Mouse (Mus musculus): Measurements from ENCODE around the gene Pqlc2. TPM values are rescaled to one million over a fixed set of nuclear protein-coding genes. Genes with fewer than 3 reads are reported as not detected.

The Pqlc2 gene
- polyA plus RNA-seq, 1 experiment from 2014 or later = 13.9 TPM

DNA sequence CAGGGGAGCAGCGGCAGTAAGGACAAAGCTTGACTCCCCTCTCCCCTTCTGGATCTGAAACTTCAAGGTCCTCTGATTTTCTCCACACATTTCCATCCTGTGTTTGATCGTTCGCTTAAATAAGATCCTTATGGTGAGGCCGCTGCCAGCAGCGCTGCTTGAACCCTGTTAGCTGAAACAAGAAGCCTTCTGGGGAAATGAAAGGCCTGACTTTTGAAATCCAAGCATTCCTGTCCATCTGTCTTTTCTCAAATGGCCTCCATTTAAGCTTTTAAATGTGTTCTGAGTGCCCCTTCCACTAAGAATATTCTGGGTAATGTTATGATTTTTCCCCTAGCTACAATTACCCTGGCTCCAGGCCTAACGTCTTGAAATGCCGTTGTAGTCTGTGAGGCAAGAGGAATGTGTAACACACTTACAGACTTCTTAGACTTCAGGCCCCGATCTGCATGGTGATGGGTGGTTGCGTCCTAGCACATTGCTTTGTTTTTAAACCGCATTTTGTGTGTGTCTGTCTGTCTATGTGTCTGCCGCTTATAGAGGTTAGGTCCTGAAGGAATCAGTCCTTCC, 51.1 kb downstream of the Pqlc2 start:
- no peak overlapping the region for H3K4me3 ChIP-seq (ENCODE audit: low read length)
- no peaks in the 10 kb centered on the region for H3K9me3 ChIP-seq (ENCODE audit: control insufficient read depth, low read length)
- H3K9ac ChIP-seq (ENCODE audit: low read length) = peak overlapping the region; percentile 5; the same call in 1 of the 2 replicates
- no peak for ATAC-seq (ENCODE audit: low read depth)
- peak overlapping the region; percentile 87 for H3K27ac ChIP-seq (ENCODE audit: low read length)
- no peaks in the 10 kb centered on the region for H3K27me3 ChIP-seq (ENCODE audit: control insufficient read depth, insufficient read depth, low read depth, low read length)
- peaks cover 32% of the 10 kb centered on the region for H3K36me3 ChIP-seq (ENCODE audit: control insufficient read depth, insufficient read depth, low read length)
- peaks cover 22% of the 10 kb centered on the region for H3K4me1 ChIP-seq (replicated peaks; ENCODE audit: control insufficient read depth, insufficient read depth, low read length)
- no peak overlapping the region for H3K4me2 ChIP-seq (ENCODE audit: low read depth, low read length)
- WGBS = 62% methylated on average over 11 of the region's 11 CpGs

DNA sequence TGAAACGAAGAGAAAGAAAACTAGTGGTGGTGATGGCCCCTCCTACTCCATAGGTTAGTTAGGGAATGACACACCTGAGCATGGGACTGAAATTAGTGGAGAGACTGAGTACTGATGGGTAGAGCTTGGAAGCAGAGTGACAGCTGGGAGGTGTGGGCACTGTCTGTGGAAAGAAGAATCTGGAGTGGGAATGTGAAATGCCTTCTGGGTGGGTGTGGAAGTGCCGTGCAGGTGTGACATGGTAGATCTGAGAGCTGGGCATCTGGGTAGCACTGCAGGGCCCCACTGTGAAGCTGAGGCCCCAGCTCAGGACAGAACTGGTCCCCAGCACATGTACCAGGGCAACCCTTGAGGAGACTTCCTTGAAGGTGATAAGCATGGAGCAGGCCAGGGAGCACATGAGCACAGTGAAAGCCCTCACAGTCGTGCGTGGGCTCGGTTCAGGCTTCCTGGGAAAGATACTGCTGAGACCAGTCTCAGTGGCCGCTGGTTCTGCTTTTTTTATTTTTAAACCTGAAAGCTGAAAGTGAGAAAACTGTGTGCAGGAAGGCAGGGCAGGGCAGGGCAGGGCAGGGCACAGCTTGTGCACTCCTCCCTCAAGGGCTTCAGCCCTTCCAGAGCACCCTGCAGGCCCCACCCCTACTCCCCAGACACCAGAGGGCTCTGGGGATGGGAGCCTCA, 51.7 kb downstream of the Pqlc2 start:
- Histone ChIP-seq H3K9me3 (ENCODE audit: control insufficient read depth, low read length) (no peaks in the 10 kb centered on the region), H3K27me3 (ENCODE audit: control insufficient read depth, insufficient read depth, low read depth, low read length) (no peaks in the 10 kb centered on the region), H3K9ac (ENCODE audit: low read length) (peak overlapping the region; percentile 31; the same call in 1 of the 2 replicates), H3K4me2 (ENCODE audit: low read depth, low read length) (no peak overlapping the region), H3K4me1 (replicated peaks; ENCODE audit: control insufficient read depth, insufficient read depth, low read length) (peaks cover 22% of the 10 kb centered on the region), H3K4me3 (ENCODE audit: low read length) (no peak overlapping the region), H3K27ac (ENCODE audit: low read length) (peak overlapping the region; percentile 87), H3K36me3 (ENCODE audit: control insufficient read depth, insufficient read depth, low read length) (peaks cover 25% of the 10 kb centered on the region)
- 54% methylated on average over 6 of the region's 6 CpGs for WGBS
- peak; percentile 72 for ATAC-seq (ENCODE audit: low read depth)

DNA sequence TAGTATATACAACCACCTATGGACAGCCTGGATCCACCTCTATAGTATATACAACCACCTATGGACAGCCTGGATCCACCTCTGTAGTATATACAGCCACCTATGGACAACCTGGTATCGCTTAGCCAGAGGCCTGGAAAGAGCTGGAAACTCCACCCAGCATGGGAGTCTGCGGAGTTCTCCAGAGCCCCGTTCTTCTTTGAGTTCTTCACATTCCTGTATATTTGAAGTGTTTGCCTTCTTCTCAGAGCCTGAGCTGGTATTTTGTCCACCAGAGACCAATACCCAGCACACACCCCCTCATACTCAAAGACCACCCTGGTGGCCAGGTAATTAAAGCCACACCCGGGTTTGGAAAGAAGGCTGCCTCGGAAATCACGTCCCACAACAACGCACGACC, 53.8 kb downstream of the Pqlc2 start:
- H3K36me3 ChIP-seq (ENCODE audit: control insufficient read depth, insufficient read depth, low read length) = peaks cover 15% of the 10 kb centered on the region

DNA sequence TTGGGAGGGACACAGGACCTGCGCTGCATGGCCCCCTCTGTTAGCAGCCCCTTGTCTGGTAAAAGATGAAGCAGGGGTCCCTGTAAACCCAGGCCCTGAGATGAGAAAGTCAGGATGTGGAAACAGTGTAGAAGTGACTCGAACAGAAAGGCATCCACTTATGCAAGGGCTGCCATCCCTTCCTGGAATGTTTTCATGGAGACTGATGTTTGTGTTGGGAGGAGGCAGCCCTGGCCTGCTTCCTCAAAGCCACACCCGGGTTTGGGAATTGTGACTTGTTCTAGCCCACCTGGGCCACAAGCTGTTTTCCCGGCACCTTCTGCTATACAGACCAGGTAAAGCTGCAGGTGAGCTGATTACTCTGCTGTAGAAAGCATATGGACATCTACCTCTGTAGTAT, 54.4 kb downstream of the Pqlc2 start:
- H3K4me1 ChIP-seq (replicated peaks; ENCODE audit: control insufficient read depth, insufficient read depth, low read length) = peaks cover 38% of the 10 kb centered on the region
- H3K4me2 ChIP-seq (ENCODE audit: low read depth, low read length) = 0 out of 2 replicates have a peak overlapping the region, but pooled peaks have one; percentile 7
- no peak overlapping the region for H3K4me3 ChIP-seq (ENCODE audit: low read length)
- peak overlapping the region; percentile 93 for H3K27ac ChIP-seq (ENCODE audit: low read length)
- H3K9me3 ChIP-seq (ENCODE audit: control insufficient read depth, low read length) = no peaks in the 10 kb centered on the region
- H3K36me3 ChIP-seq (ENCODE audit: control insufficient read depth, insufficient read depth, low read length) = peaks cover 14% of the 10 kb centered on the region
- no peaks in the 10 kb centered on the region for H3K27me3 ChIP-seq (ENCODE audit: control insufficient read depth, insufficient read depth, low read depth, low read length)
- WGBS = 66% methylated on average over 4 of the region's 4 CpGs
- ATAC-seq (ENCODE audit: low read depth) = peak; percentile 27
- H3K9ac ChIP-seq (ENCODE audit: low read length) = peak overlapping the region; percentile 25; the same call in 1 of the 2 replicates

More for the DNA sequence above, 53.8 kb downstream of the Pqlc2 start:
- Histone ChIP-seq H3K27me3 (ENCODE audit: control insufficient read depth, insufficient read depth, low read depth, low read length) (no peaks in the 10 kb centered on the region), H3K9me3 (ENCODE audit: control insufficient read depth, low read length) (no peaks in the 10 kb centered on the region), H3K27ac (ENCODE audit: low read length) (peak overlapping the region; percentile 93), H3K4me1 (replicated peaks; ENCODE audit: control insufficient read depth, insufficient read depth, low read length) (peaks cover 33% of the 10 kb centered on the region), H3K4me2 (ENCODE audit: low read depth, low read length) (no peak overlapping the region), H3K9ac (ENCODE audit: low read length) (no peak overlapping the region; the same call in 1 of the 2 replicates), H3K4me3 (ENCODE audit: low read length) (no peak overlapping the region)
- peak; percentile 77 for ATAC-seq (ENCODE audit: low read depth)
- 52% methylated on average over 8 of the region's 8 CpGs for WGBS

DNA sequence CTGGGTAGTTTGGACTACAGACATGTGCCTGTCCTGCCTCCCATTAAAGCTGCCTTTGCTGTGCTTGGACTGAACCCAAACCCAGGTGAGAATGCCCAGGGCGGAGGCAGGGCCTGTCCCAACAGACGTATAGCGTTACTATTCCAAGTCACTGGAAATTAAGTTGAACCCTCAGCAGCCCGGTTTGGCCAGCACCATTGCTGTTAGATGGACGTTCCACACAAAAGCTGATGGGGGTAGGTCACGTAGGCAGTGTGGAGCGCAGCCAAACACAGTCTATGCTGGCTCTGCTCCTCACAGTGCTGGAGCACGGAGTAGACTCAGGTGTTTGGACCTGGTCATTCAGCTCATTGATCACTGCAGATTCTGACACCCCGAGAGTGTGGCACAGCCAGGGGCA, 57.3 kb downstream of the Pqlc2 start:
- Histone ChIP-seq H3K4me2 (ENCODE audit: low read depth, low read length) (no peak overlapping the region), H3K9me3 (ENCODE audit: control insufficient read depth, low read length) (no peaks in the 10 kb centered on the region), H3K9ac (ENCODE audit: low read length) (no peak overlapping the region), H3K4me3 (ENCODE audit: low read length) (no peak overlapping the region), H3K27me3 (ENCODE audit: control insufficient read depth, insufficient read depth, low read depth, low read length) (no peaks in the 10 kb centered on the region), H3K36me3 (ENCODE audit: control insufficient read depth, insufficient read depth, low read length) (peaks cover 8% of the 10 kb centered on the region), H3K27ac (ENCODE audit: low read length) (peak overlapping the region; percentile 95; the same call in 1 of the 2 replicates), H3K4me1 (replicated peaks; ENCODE audit: control insufficient read depth, insufficient read depth, low read length) (peaks cover 54% of the 10 kb centered on the region)
- no peak for ATAC-seq (ENCODE audit: low read depth)
- WGBS = 79% methylated on average over 9 of the region's 9 CpGs

DNA sequence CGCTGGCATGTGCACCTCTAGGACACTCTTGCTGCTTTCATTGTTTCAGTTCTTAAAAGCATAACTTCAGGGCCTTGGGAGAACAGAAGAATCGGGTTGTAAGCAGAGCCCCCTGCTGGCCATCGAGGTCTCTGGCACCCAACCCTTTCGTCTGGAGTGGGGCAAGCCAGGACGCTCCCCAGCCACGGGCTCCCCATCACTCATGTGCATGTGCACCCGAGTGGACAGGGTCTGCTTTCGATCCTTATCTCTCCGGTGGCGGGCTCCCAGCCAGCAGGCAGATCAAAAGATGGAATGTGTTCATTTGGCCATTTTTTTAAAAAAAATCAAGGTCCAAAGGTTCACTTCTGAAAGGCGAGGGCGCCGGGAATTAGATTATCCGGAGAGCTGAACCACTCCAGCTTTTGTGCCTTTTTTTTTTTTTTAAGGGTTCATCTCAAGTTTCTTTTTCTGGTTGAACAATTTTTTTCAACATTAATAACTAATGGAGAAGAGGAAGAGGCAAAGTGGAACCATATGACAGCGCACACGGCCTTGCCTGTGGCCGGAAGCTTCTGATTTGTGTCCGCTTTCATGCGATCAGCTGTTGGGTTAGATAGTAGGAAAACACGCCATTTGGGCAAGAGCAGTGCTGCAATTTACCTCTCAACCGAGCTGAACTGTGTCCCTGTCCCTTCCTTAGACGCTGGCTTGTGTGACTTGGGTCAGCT, 58.3 kb downstream of the Pqlc2 start:
- 24% methylated on average over 22 of the region's 22 CpGs for WGBS
- Histone ChIP-seq H3K9me3 (ENCODE audit: control insufficient read depth, low read length) (no peaks in the 10 kb centered on the region), H3K4me3 (ENCODE audit: low read length) (no peak overlapping the region), H3K27me3 (ENCODE audit: control insufficient read depth, insufficient read depth, low read depth, low read length) (no peaks in the 10 kb centered on the region), H3K36me3 (ENCODE audit: control insufficient read depth, insufficient read depth, low read length) (peaks cover 3% of the 10 kb centered on the region; the same call in 1 of the 2 replicates), H3K4me1 (replicated peaks; ENCODE audit: control insufficient read depth, insufficient read depth, low read length) (peaks cover 55% of the 10 kb centered on the region), H3K9ac (ENCODE audit: low read length) (peak overlapping the region; percentile 46; the same call in 1 of the 2 replicates), H3K27ac (ENCODE audit: low read length) (peak overlapping the region; percentile 95), H3K4me2 (ENCODE audit: low read depth, low read length) (0 out of 2 replicates have a peak overlapping the region, but pooled peaks have one; percentile 9)
- peak; percentile 49 for ATAC-seq (ENCODE audit: low read depth)

DNA sequence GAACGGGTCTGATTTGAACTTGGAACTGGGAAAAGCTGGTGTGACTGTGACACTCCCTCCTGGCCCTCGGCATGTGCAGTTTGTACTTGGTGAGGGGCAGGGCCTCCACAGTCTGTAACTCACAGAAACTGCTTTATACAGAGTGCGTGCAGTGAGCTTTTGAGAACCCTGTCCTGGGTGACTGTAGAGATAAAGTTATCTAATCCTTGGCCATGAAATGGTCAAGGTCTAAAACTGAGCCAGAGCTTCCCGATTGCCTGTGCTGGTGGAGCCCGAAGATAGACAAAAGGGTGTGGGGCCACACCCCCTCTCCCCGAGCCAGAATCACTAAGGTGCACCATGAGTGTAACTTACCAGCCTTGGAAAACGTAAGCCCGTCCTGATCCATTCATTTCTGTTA, 59.6 kb downstream of the Pqlc2 start:
- no peaks in the 10 kb centered on the region for H3K9me3 ChIP-seq (ENCODE audit: control insufficient read depth, low read length)
- H3K4me1 ChIP-seq (replicated peaks; ENCODE audit: control insufficient read depth, insufficient read depth, low read length) = peaks cover 58% of the 10 kb centered on the region
- peak overlapping the region; percentile 95 for H3K27ac ChIP-seq (ENCODE audit: low read length)
- H3K4me2 ChIP-seq (ENCODE audit: low read depth, low read length) = no peak overlapping the region
- H3K9ac ChIP-seq (ENCODE audit: low read length) = peak overlapping the region; percentile 46; the same call in 1 of the 2 replicates
- H3K36me3 ChIP-seq (ENCODE audit: control insufficient read depth, insufficient read depth, low read length) = peaks cover 6% of the 10 kb centered on the region; the same call in 1 of the 2 replicates
- WGBS = 38% methylated on average over 8 of the region's 8 CpGs
- H3K4me3 ChIP-seq (ENCODE audit: low read length) = no peak overlapping the region
- no peaks in the 10 kb centered on the region for H3K27me3 ChIP-seq (ENCODE audit: control insufficient read depth, insufficient read depth, low read depth, low read length)
- peak; percentile 24; the same call in 1 of the 2 replicates for ATAC-seq (ENCODE audit: low read depth)

DNA sequence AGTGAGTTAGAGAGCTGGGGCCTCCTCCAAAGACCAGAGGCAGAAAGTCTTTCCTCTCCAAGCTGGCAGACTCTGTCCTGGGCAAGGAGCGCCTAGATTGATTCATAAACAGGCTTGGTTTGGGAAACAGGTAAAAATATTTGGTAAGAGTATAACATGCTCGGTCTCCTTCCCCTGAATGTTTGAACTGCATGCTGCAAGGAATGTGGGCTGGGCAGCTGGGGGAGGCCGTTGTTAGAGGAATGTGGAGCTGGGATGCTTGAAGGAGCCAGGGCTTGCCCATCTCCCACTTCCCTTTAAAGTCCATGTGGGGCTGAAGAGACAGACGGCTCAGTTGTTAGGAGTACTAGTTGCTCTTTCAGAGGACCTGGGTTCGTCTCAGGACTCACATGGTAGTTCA, 60.5 kb downstream of the Pqlc2 start:
- peak overlapping the region; percentile 27 for H3K9ac ChIP-seq (ENCODE audit: low read length)
- 39% methylated on average over 5 of the region's 5 CpGs for WGBS
- H3K4me1 ChIP-seq (replicated peaks; ENCODE audit: control insufficient read depth, insufficient read depth, low read length) = peaks cover 52% of the 10 kb centered on the region

DNA sequence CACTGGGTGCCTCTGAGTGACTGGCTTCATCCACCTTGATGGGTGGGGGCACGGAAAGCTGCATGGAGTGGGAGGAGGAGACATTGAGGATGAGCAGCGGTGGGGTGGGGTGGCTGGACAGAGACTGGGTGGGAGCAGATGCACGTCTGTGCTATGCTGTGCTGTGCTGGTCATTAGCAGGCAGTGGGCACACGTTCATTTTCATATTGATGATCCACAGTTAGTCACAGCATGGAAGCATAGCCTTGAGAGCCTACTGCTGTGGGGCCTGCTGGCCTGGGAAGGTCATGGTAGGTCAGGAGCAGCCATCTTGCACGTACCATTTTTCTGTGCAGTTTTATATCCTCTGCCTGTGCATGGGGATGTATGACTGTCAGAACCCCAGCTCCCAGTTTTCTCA, 61.8 kb downstream of the Pqlc2 start:
- peak overlapping the region; percentile 95 for H3K27ac ChIP-seq (ENCODE audit: low read length)
- H3K4me2 ChIP-seq (ENCODE audit: low read depth, low read length) = no peak overlapping the region
- ATAC-seq (ENCODE audit: low read depth) = no peak
- no peak overlapping the region for H3K4me3 ChIP-seq (ENCODE audit: low read length)
- H3K27me3 ChIP-seq (ENCODE audit: control insufficient read depth, insufficient read depth, low read depth, low read length) = no peaks in the 10 kb centered on the region
- 70% methylated on average over 5 of the region's 5 CpGs for WGBS
- H3K4me1 ChIP-seq (replicated peaks; ENCODE audit: control insufficient read depth, insufficient read depth, low read length) = peaks cover 52% of the 10 kb centered on the region
- H3K9ac ChIP-seq (ENCODE audit: low read length) = peak overlapping the region; percentile 50
- 0 out of 2 replicates have a peak, but pooled peaks cover 3% of the 10 kb centered on the region for H3K36me3 ChIP-seq (ENCODE audit: control insufficient read depth, insufficient read depth, low read length)
- no peaks in the 10 kb centered on the region for H3K9me3 ChIP-seq (ENCODE audit: control insufficient read depth, low read length)

More for the DNA sequence above, 60.5 kb downstream of the Pqlc2 start:
- Histone ChIP-seq H3K36me3 (ENCODE audit: control insufficient read depth, insufficient read depth, low read length) (0 out of 2 replicates have a peak, but pooled peaks cover 3% of the 10 kb centered on the region), H3K4me3 (ENCODE audit: low read length) (no peak overlapping the region), H3K9me3 (ENCODE audit: control insufficient read depth, low read length) (no peaks in the 10 kb centered on the region), H3K27ac (ENCODE audit: low read length) (peak overlapping the region; percentile 95), H3K27me3 (ENCODE audit: control insufficient read depth, insufficient read depth, low read depth, low read length) (no peaks in the 10 kb centered on the region), H3K4me2 (ENCODE audit: low read depth, low read length) (peak overlapping the region; percentile 7; the same call in 1 of the 2 replicates)
- peak; percentile 59 for ATAC-seq (ENCODE audit: low read depth)

Measured in lung, embryonic 16.5 days (tissue).